Mouse (Mus musculus) lung, adult 2 months (tissue): ENCODE results near the gene Pax5.

Experiments
- CTCF ChIP-seq: fragments of 200-500 bp; IDR thresholded peaks from 2 replicates; pipeline ENCODE4 v1.5.1; 2011; ENCODE audit warnings: mild to moderate bottlenecking, low read length, control low read depth; ENCODE audit not compliant: insufficient read depth
- POLR2A ChIP-seq: fragments of 200-500 bp; IDR thresholded peaks from 2 replicates; pipeline ENCODE4 v1.6.1; 2011; ENCODE audit warnings: low read depth, mild to moderate bottlenecking, control low read depth, low read length, borderline replicate concordance; ENCODE audit errors: extremely low read depth

DNA sequence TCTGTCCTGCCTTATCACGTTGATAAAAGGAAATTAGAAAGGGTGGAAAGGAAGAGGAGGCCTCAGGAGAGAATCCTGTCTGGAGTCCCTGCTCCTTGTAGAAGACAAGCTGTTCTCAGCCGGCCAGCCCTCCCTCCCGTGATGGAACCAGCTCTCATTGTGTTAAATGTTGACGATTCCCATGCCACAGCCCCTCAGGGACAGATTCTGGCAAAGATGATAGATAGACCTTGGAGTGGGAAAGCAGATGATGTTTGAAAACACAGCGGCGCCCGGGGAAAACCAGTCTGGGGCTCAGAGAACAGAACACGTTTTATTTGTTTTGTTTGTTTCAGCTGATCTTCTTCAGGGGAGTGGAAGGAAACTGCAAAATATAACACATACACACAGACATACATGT is 221.6 kb downstream of the Pax5 start:
- TF ChIP-seq CTCF (no peak), POLR2A (no peak)
